Mouse (Mus musculus): ENCODE measurements at regions not wholly inside any gene's neighbourhood (a gene's known extent, or its start where the extent isn't known, plus 50 kb on each side); places are given as distances from the start of the nearest gene placed in this dataset.
"Not testable (repeated sequence)": the region's sequence is repeated elsewhere in the genome, so short reads cannot be mapped to it uniquely, and the experiment has no call there.

DNA sequence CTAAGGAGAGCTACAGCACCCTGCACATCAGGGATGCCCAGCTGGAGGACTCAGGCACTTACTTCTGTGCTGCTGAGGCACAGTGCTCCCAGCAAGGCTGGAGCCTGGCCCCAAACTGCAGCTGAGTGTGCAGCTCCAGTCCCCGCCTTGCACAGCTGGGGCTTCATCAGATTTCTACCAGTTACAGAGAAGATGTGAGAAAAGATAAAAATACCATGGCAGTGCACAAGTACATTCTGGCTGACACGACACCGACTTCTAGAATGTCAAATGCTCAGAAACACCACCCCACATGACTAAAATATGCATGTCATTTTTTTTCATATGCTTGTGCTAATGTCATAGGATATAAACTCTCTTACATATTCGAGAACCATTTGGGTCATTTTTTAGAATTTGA lies 569.8 kb downstream of the Dad1 start:
- TF ChIP-seq POLR2A, CTCF (IDR thresholded peaks at IDR 0.05; ENCODE audit: insufficient read depth, low read depth, low read length): not testable (repeated sequence)

Data from olfactory bulb, adult 2 months (tissue).